Mouse (Mus musculus) spleen, postnatal 36 days (tissue): ENCODE data around the gene Mapkap1.
A peak's percentile ranks its signal among the peaks of the same experiment; 100 is the strongest.

ENCODE experiments used
- DNase-seq, 2 experiments: peaks; one replicate each; pipeline ENCODE4 v3.0.0; 2022; ENCODE audit warnings: low spot score in 2 of 2, mixed read lengths in 1 of 2

Mapkap1 gene

GRCm38 (mm10) chr2:34629758-34630157 is 223.2 kb downstream of the Mapkap1 start:
- DNase-seq = no peak

DNA sequence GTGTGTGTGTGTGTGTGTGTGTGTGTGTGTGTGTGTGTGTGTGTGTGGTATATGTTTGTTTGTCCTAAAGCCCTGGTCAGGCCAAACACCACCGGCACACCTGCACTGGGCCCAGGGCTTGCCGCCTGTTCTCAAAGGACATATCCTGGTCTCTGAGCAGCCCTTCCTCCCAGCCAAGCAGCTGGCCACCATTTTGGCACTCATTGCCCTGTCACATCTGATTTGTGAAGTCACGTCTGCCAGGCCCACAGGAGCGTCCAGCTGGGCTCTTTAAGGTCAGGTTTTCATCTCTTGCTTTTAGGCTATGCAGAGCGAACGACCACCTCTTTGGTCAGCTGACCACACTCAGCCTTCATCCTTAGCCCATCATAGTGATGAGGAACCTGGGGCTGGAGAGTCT is 223.9 kb downstream of the Mapkap1 start:
- no peak for DNase-seq

- DNase-seq = no peak
These were observed 225.5 kb downstream of the Mapkap1 start for GRCm38 (mm10) chr2:34632051-34632450.

DNA sequence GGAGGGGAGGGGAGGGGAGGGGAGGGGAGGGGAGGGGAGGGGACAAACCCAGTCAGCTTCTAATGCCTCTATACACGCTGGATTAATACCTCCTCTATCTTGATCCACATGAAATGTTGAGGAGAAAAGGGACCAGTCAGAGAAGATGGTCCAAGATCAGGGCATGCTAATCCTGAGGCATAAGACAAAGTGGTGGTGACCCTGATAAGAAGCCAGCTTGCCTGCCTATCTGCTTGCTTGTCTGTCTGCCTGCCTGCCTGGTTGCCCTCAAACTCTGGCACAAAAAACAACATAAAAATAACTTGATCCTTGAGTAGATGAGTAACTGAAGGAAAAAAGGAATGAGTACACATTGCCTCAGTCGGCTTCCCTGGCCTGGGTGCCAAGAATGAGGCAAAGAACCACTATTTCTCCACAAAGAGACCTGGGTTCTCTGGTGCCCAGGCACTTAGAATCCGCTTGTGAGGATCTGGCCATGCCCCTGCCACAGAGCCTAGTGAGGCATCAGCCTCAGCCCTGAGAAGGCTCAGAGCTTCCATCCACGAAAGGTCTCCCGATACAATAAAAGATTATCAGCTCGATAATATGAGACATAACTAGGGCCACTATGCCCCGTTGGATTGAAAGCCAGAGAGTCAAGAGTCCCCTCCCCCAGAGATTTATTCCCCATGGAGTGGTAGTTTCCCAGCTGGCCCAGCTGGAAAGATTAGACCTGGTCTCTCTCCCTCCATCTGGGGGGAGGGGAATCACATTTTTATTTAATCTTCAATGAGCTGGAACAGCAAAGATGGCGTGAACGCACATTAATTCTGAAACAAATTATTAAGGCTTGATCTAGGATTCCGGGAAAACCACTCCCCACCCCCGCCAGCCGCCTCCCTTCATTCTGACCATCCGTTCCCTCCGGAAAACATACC is 228.9 kb downstream of the Mapkap1 start:
- no peak for DNase-seq

GRCm38 (mm10) chr2:34638955-34639650 is 232.5 kb downstream of the Mapkap1 start:
- peak; percentile 68 to 73 for DNase-seq

GRCm38 (mm10) chr2:34639725-34640124 is 233.2 kb downstream of the Mapkap1 start:
- no peak for DNase-seq

GRCm38 (mm10) chr2:34642351-34642750 is 235.8 kb downstream of the Mapkap1 start:
- peak; percentile 35 to 41 for DNase-seq

GRCm38 (mm10) chr2:34644571-34645526 is 238.3 kb downstream of the Mapkap1 start:
- peak in 1 of 2 experiments; percentile 19 for DNase-seq

- peak; percentile 74 to 81 for DNase-seq
These were observed 239.4 kb downstream of the Mapkap1 start for GRCm38 (mm10) chr2:34645851-34646540.

DNA sequence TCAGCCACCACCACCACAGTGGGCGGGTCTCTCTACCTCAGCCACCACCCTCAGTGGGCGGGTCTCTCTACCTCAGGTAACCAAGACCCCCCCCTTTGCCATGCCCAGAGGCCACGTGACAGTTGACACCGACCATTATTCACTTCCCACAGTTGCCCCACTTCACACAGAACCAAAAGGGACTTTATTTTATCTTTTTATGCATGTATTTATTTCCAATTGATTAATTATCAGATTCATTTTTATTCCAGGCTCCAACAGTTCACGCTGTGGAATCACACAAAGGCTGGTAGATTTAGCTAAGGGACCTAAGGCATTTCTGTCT is 239.9 kb downstream of the Mapkap1 start:
- no peak for DNase-seq

GRCm38 (mm10) chr2:34647410-34647809 is 240.8 kb downstream of the Mapkap1 start:
- DNase-seq = no peak

GRCm38 (mm10) chr2:34667820-34668219 is 261.2 kb downstream of the Mapkap1 start:
- no peak for DNase-seq

DNA sequence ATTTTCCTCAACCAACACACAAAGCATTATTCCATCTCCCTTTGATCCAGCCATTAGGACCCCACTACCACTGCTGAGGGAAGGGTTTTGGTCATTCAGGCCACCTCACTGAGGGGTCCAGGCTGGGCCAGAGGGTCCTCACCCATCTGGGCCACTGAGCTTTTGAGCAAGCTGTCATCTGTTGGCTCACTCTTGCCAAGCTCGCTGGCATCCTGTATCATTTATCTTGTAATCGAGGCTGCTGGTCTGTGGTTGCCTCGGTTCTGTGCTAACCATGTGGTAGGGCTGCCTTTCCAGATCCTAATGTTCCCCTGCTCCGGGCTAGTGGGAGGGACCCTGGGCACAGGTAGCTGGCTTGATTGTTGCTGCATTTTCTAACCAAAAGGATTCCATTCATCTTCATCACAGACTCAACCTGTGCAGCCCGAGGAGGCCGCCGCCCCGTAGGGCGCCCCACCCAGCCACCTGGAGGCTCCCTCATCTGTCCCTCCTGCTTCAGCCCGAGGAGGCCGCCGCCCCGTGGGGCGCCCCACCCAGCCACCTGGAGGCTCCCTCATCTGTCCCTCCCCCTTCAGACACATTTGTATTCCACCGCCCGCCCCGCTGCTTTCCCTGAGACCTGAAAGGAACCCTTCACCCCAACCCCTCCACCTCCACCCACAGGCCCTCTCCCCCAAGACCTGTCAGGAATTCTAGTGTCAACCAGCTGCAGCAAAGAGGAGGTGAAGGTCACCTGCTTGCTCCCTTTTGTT is 262.0 kb downstream of the Mapkap1 start:
- DNase-seq = no peak

DNA sequence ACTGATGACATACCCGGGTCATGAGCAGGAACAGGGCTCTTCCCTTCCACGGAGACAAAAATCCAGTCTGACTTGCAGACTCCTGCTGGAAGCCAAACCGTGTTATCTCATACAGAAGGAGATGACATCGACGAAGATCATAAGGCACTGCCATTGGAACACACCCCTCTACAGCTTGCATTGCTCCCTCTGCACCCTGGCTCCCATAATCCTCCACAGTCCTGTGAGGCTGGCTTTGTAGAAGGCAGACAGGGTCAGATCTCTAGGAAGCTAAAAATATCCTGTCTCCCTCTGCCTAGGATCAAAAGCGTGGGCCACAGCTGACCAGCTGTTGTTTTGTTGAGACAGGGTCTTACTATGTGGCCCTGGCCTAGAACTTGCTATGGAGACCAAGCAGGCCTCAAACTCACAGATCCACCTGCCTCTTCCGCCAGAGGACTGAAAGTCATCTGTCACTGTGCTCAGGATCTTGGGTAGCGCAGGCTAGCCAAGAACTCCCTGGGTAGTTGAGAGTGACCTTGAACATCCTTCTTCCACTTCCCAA is 262.7 kb downstream of the Mapkap1 start:
- DNase-seq = no peak

GRCm38 (mm10) chr2:34670470-34670869 is 263.9 kb downstream of the Mapkap1 start:
- no peak for DNase-seq

DNA sequence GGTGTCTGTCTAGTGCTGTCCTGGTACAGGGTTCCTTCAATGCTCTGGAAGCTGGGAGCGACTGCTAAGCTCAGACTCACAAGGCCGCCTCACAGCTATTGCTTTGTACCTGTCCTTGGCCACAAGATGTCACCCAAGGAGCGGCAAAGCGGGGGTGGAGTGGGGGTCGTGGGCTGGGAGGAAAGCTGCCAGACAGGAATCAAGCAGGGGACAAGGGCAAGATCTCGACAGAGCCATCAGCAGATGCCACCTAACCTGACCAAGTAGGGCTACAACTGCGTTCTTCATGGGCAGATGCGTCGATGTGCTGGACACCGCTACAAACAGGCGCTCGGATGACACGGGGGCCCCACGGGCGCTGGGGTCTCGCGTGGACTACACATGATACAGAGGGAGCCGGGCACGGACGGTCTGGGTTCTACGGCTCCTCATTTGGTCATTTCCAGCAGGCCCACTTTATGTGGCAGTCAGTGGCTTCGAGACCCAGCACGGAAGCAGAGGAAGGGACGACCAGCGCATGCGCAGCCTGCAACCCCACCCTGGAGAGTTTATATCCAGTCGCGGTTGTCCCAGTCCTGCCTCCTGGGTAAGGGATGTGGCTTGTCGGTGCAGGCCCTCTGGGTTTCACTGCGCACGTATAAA is 264.9 kb downstream of the Mapkap1 start:
- peak; percentile 9 to 24 for DNase-seq

GRCm38 (mm10) chr2:34673846-34674245 is 267.3 kb downstream of the Mapkap1 start:
- DNase-seq = no peak
